Mouse (Mus musculus) myocyte (in vitro differentiated cells): Measurements from ENCODE around the gene Dnah14. TPM values are rescaled to one million over a fixed set of nuclear protein-coding genes. Genes with fewer than 3 reads are reported as not detected.

Source experiments
- H3K27me3 ChIP-seq: one replicate; pipeline ENCODE4 v1.6.1; 2011; ENCODE audit not compliant: control insufficient read depth, insufficient read depth, insufficient read length
- H3K36me3 ChIP-seq: one replicate; pipeline ENCODE4 v1.6.1; 2011; ENCODE audit not compliant: control insufficient read depth, insufficient read depth
- H3K4me2 ChIP-seq: one replicate; pipeline ENCODE4 v1.6.1; 2011; ENCODE audit warnings: low read depth, control low read depth
- H3K4me3 ChIP-seq: one replicate; pipeline ENCODE4 v1.5.1; 2011; ENCODE audit warnings: mild to moderate bottlenecking, control low read depth, moderate library complexity
- H3K79me2 ChIP-seq: one replicate; pipeline ENCODE4 v1.6.1; 2011; ENCODE audit not compliant: control insufficient read depth, insufficient read depth
- H3ac ChIP-seq: one replicate; pipeline ENCODE4 v1.6.1; 2011; ENCODE audit not compliant: control insufficient read depth, insufficient read length
- CEBPB ChIP-seq: IDR thresholded peaks from 2 replicates; pipeline ENCODE4 v1.6.1; 2011; ENCODE audit warnings: mild to moderate bottlenecking, moderate library complexity; ENCODE audit not compliant: poor library complexity, insufficient read depth, severe bottlenecking
- E2F4 ChIP-seq: IDR thresholded peaks from one replicate; pipeline ENCODE4 v1.6.1; 2011; ENCODE audit warnings: mild to moderate bottlenecking, control low read depth, moderate library complexity; ENCODE audit not compliant: insufficient read depth
- MAX ChIP-seq: IDR thresholded peaks from one replicate; pipeline ENCODE4 v1.6.1; 2011; ENCODE audit warnings: low read depth, mild to moderate bottlenecking, control low read depth
- MYOD1 ChIP-seq, 3 experiments: IDR thresholded peaks; one replicate each; pipeline ENCODE4 v1.6.1; 2011; ENCODE audit warnings: control low read depth in 2 of 3, low read depth in 2 of 3, mild to moderate bottlenecking in 2 of 3, moderate library complexity in 1 of 3; ENCODE audit not compliant: insufficient read length in 2 of 3, control insufficient read depth in 1 of 3
- MYOG ChIP-seq, 3 experiments: IDR thresholded peaks; one replicate each; pipeline ENCODE4 v1.6.1; 2011; ENCODE audit warnings: control low read depth in 2 of 3, low read depth in 2 of 3, mild to moderate bottlenecking in 2 of 3; ENCODE audit not compliant: insufficient read length in 2 of 3, control insufficient read depth in 1 of 3, insufficient read depth in 1 of 3
- POLR2A ChIP-seq: IDR thresholded peaks from one replicate; pipeline ENCODE4 v1.6.1; 2011; ENCODE audit warnings: low read depth, mild to moderate bottlenecking, control low read depth, moderate library complexity; ENCODE audit not compliant: insufficient read length
- POLR2AphosphoS2 ChIP-seq: IDR thresholded peaks from one replicate; pipeline ENCODE4 v1.6.1; 2011; ENCODE audit warnings: low read depth, control low read depth; ENCODE audit not compliant: insufficient read length
- REST ChIP-seq: IDR thresholded peaks from one replicate; pipeline ENCODE4 v1.6.1; 2011; ENCODE audit warnings: mild to moderate bottlenecking, control low read depth, moderate library complexity; ENCODE audit not compliant: insufficient read depth, insufficient read length
- SRF ChIP-seq: IDR thresholded peaks from one replicate; pipeline ENCODE4 v1.6.1; 2011; ENCODE audit warnings: low read depth; ENCODE audit not compliant: control insufficient read depth, insufficient read length
- TCF12 ChIP-seq: IDR thresholded peaks from one replicate; pipeline ENCODE4 v1.6.1; 2011; ENCODE audit warnings: mild to moderate bottlenecking, control low read depth; ENCODE audit not compliant: poor library complexity, insufficient read depth, severe bottlenecking
- TCF3 ChIP-seq: IDR thresholded peaks from one replicate; pipeline ENCODE4 v1.6.1; 2011; ENCODE audit warnings: low read depth, control low read depth; ENCODE audit not compliant: insufficient read length
- USF1 ChIP-seq: IDR thresholded peaks from one replicate; pipeline ENCODE4 v1.6.1; 2011; ENCODE audit warnings: low read depth, mild to moderate bottlenecking, control low read depth, moderate library complexity
- polyA plus RNA-seq: library from polyadenylated mRNA; unstranded; fragments of >200 nt; fragmentation: generic; extraction: Trizol; gene quantifications from one replicate; pipeline ENCODE4 v1.2.1, GENCODE M21; 2012; ENCODE audit warnings: missing spikeins

Dnah14 gene
- polyA plus RNA-seq, 1 experiment: 0.29 TPM

DNA sequence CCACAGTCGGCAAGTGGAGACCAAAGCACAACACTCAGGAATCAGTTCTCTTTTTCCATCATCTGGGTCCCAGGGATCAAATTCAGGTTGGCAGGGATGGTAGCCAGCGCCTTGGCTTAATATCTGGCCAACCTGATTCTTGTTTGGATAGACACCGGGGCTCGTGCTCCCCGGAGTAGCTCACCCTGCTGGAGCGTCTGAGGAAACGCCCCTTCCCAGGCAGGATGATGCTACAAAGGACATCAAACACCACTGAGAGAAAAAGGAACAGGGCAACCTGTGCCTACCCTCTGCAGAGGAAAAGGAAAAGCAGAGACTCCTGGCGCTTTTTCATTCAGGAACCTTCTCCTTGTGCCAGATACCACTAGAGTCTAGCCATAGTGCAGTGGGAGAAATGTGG, 287.1 kb downstream of the Dnah14 start:
- no peak for TF ChIP-seq MYOG (IDR thresholded peaks at IDR 0.05; ENCODE audit: control insufficient read depth in 1 of 3, insufficient read depth in 1 of 3, insufficient read length in 2 of 3, low read depth in 2 of 3)
- no peak for TF ChIP-seq TCF3
- TF ChIP-seq CEBPB: no peak
- TF ChIP-seq MAX: no peak
- no peak for TF ChIP-seq POLR2AphosphoS2
- no peak for TF ChIP-seq SRF
- TF ChIP-seq TCF12: no peak
- no peak for TF ChIP-seq E2F4
- TF ChIP-seq REST: no peak
- TF ChIP-seq MYOD1 (IDR thresholded peaks at IDR 0.05; ENCODE audit: control insufficient read depth in 1 of 3, insufficient read length in 2 of 3, low read depth in 2 of 3): no peak
- TF ChIP-seq POLR2A: no peak
- no peak for TF ChIP-seq USF1
- Histone ChIP-seq H3K79me2 (no peaks in the 10 kb centered on the region), H3K4me2 (no peak overlapping the region), H3K4me3 (no peak overlapping the region), H3K36me3 (no peaks in the 10 kb centered on the region), H3K27me3 (no peaks in the 10 kb centered on the region), H3ac (no peak overlapping the region)

Other genes starting within 250 kb of the Dnah14 start
- gene Cnih3, start 223.9 kb upstream of the Dnah14 start, polyA plus RNA-seq: 0.37 TPM
- gene Ccdc121, start 65.1 kb upstream of the Dnah14 start, polyA plus RNA-seq: not detected